In the genomic region with DNA sequence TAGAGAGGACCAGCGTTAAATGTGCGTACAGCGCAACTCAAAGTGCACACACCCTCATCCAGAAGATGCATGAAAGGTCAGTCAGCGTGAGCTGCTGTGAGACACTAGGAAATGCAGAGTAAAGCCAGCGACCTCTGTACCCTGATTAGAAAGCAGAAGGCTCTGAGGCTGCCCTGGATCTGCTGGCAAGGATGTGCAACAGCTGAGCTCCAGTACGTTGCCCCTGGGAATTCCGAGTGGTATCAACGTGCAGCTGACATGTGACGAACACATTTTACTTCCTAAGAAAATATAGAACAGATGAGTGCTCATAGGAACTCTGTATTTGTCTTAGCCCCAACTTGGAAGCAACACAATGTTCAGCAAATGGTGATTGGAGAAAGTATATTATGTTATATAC, we compare ENCODE assay signal across 13 mouse cellular contexts.
A peak's percentile ranks its signal among the peaks of the same experiment; 100 is the strongest.
DNase-seq lines count a peak whose midpoint lies in the region; ATAC-seq and TF ChIP-seq lines count a peak whose summit lies in the region.
"Had no signal": no experiment of that assay in that cellular context is flagged by ENCODE, and none has a peak within 500 bp of the region (broad histone marks: within the 10 kb centered on the region; RNA-seq: fewer than 3 reads in every experiment).

No protein-coding gene starts in this region.

- peaks cover 7% of the 10 kb centered on the region; the same call in 1 of the 2 replicates for H3K36me3 ChIP-seq in liver, adult 2 months (ENCODE audit: control insufficient read depth, insufficient read depth, low read length)
- H3K36me3 ChIP-seq in liver, embryonic 11.5 days (ENCODE audit: control insufficient read depth, insufficient read depth, low read length), result peaks cover 9% of the 10 kb centered on the region; the same call in 1 of the 2 replicates

- intact Hi-C loops in heart, postnatal 10 days (cut with DNase I), result no loop called here
- intact Hi-C loops in heart, postnatal 25 days (cut with DNase I), result no loop called here

- H3K9ac ChIP-seq in liver, adult 2 months (ENCODE audit: low read depth, low read length), result no peak overlapping the region
- no peak overlapping the region for H3K9ac ChIP-seq in liver, embryonic 11.5 days (ENCODE audit: low read depth, low read length)
- H3K9ac ChIP-seq: hindbrain, embryonic 12.5 days had no signal

- H3K27ac ChIP-seq in liver, adult 2 months (replicated peaks; ENCODE audit: insufficient read depth, low read depth, low read length), result no peak overlapping the region
- no peak overlapping the region for H3K27ac ChIP-seq in liver, embryonic 11.5 days (ENCODE audit: low read depth, low read length)
- H3K27ac ChIP-seq: hindbrain, embryonic 12.5 days had no signal

- TF ChIP-seq CTCF in liver, adult 2 months (IDR thresholded peaks at IDR 0.05; ENCODE audit: low read depth, low read length), result no peak

- DNase-seq in gastrocnemius, adult 18-20 months (ENCODE audit: low spot score), result peak; percentile 16
- DNase-seq in gastrocnemius, postnatal 4 days (ENCODE audit: low spot score in 2 of 2), result no peak
- peak; percentile 20 to 25 for DNase-seq in heart, postnatal 10 days
- no peak for DNase-seq in heart, postnatal 25 days (ENCODE audit: low spot score)
- DNase-seq in liver, adult 2 months (ENCODE audit: extremely low read depth, low read depth, low spot score), result peak; percentile 8
- no peak for DNase-seq in liver, embryonic 11.5 days (ENCODE audit: low spot score)
- DNase-seq in embryo, embryonic 11 days, result peak; percentile 32
- DNase-seq: B cell, adult 2 months; liver had no signal

- H3K4me3 ChIP-seq in liver, adult 2 months (ENCODE audit: insufficient read depth, low read depth, low read length), result no peak overlapping the region
- no peak overlapping the region for H3K4me3 ChIP-seq in liver, embryonic 11.5 days (ENCODE audit: low read depth, low read length)
- H3K4me3 ChIP-seq: hindbrain, embryonic 12.5 days; megakaryocyte, embryonic 14.5 days had no signal

- no peaks in the 10 kb centered on the region for H3K9me3 ChIP-seq in liver, embryonic 11.5 days (ENCODE audit: control insufficient read depth, low read length)
- H3K9me3 ChIP-seq: hindbrain, embryonic 12.5 days; megakaryocyte, embryonic 14.5 days had no signal

- no peak for TF ChIP-seq POLR2A in liver, adult 2 months (IDR thresholded peaks at IDR 0.05; ENCODE audit: extremely low read depth, insufficient read depth, low read length)

- H3K4me1 ChIP-seq in liver, adult 2 months (ENCODE audit: control insufficient read depth, insufficient read depth, low read length), result no peaks in the 10 kb centered on the region
- no peaks in the 10 kb centered on the region for H3K4me1 ChIP-seq in liver, embryonic 11.5 days (replicated peaks; ENCODE audit: control insufficient read depth, insufficient read depth, low read length)
- H3K4me1 ChIP-seq: hindbrain, embryonic 12.5 days; megakaryocyte, embryonic 14.5 days had no signal

- WGBS in liver, adult 2 months, result 72% methylated on average over 9 of the region's 9 CpGs
- 79% methylated on average over 9 of the region's 9 CpGs for WGBS in liver, embryonic 11.5 days

- H3K27me3 ChIP-seq in liver, adult 2 months (ENCODE audit: control insufficient read depth, insufficient read depth, low read length), result no peaks in the 10 kb centered on the region
- H3K27me3 ChIP-seq in liver, embryonic 11.5 days (replicated peaks; ENCODE audit: control insufficient read depth, insufficient read depth, low read length), result no peaks in the 10 kb centered on the region
- H3K27me3 ChIP-seq: hindbrain, embryonic 12.5 days; megakaryocyte, embryonic 14.5 days had no signal

- no peaks in the 10 kb centered on the region for H3K79me2 ChIP-seq in liver, adult 2 months (ENCODE audit: control insufficient read depth, insufficient read depth, low read length)

- no peak for ATAC-seq in liver, embryonic 11.5 days (replicated peaks; ENCODE audit: low FRiP score)
- no peak for ATAC-seq in activated CD4-positive, CD25-positive, alpha-beta regulatory T cell, adult 4 months
- ATAC-seq: intestine, postnatal 0 days had no signal

- no peak overlapping the region for H3K4me2 ChIP-seq in liver, embryonic 11.5 days
- H3K4me2 ChIP-seq: hindbrain, embryonic 12.5 days had no signal

Comparison
In these comparisons a context has a peak if more than half of its experiments do, and no peak if none do; other contexts are left out.
1. DNase-seq: peak in gastrocnemius, adult 18-20 months (single experiment), heart, postnatal 10 days (2 of 2), liver, adult 2 months (single experiment) and embryo, embryonic 11 days (single experiment); none in gastrocnemius, postnatal 4 days (0 of 2), heart, postnatal 25 days (single experiment) and liver, embryonic 11.5 days (single experiment).